Mouse (Mus musculus) ovary, postnatal 14 days (tissue): ENCODE results near the gene Gm14393.
"Not testable (repeated sequence)": the region's sequence is repeated elsewhere in the genome, so short reads cannot be mapped to it uniquely, and the experiment has no call there.

Experiments used
- DNase-seq: peaks from one replicate; pipeline ENCODE4 v3.0.0; 2022; ENCODE audit warnings: low spot score

Gene Gm14393

DNA sequence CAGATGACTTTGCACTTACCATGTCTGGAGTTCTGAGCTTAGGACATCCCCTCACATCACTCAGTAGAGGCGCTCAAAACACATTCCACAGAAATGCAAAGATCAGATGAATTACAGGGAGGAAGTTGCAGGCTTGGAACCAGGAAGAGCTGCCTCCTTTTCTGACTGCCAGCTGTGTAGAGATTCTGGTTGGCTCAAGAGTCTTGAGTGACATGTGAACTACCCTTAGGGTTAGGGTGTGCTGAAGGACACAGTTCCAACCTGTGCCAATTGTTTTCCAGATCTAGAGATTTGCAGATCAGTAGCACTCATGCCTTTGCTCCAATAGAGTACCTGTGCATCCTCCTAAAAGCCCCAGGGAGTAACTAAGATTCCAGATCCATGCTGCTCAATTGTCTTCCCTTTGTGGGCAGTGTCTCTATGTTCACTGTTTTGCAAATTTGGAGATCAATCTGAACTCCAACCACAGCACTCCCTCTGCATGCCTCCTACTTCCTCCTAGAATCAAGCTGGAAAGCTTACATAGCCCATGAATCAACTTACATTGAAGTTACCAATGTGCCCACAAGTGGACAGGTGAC, at the start of gene Gm14393:
Gene Gm14393, minus strand, starts transcription at position 101 of the 581 bp plus-strand sequence.
- not testable (repeated sequence) for DNase-seq

GRCm38 (mm10) chr2:175044268-175044667, 23.3 kb downstream of the Gm14393 start:
- not testable (repeated sequence) for DNase-seq
